Mouse (Mus musculus): Measurements from ENCODE around the gene Ecd. TPM values are rescaled to one million over a fixed set of nuclear protein-coding genes. Genes with fewer than 3 reads are reported as not detected.

The Ecd gene
- total and polyA plus RNA-seq, 3 experiments, result 61.4 to 105 (median 98.3) TPM

- TF ChIP-seq JUN (IDR thresholded peaks at IDR 0.05; ENCODE audit: insufficient read depth, low read depth, low read length) (no peak), RAD21 (IDR thresholded peaks at IDR 0.05; ENCODE audit: low read depth, low read length) (no peak), ELF1 (IDR thresholded peaks at IDR 0.05; ENCODE audit: low read depth, low read length) (peak; percentile 95), NELFE (IDR thresholded peaks at IDR 0.05; ENCODE audit: low read depth, low read length) (peak; percentile 94), CTCF (conservative IDR thresholded peaks at IDR 0.05 in 1 of 2, IDR thresholded peaks at IDR 0.05 in 1 of 2; ENCODE audit: low read depth in 2 of 2, low read length in 2 of 2) (peak in 1 of 2 experiments; percentile 84; a peak in 3 of 4 replicates), ETS1 (conservative IDR thresholded peaks at IDR 0.05; ENCODE audit: low read depth, low read length) (peak; percentile 23; the same call in 1 of the 2 replicates), TBP (conservative IDR thresholded peaks at IDR 0.05; ENCODE audit: low read depth, low read length) (peak; percentile 65; the same call in 1 of the 2 replicates), MYC (IDR thresholded peaks at IDR 0.05; ENCODE audit: low read depth, low read length) (peak; percentile 71), MXI1 (IDR thresholded peaks at IDR 0.05; ENCODE audit: low read depth, low read length) (peak; percentile 96), CHD2 (IDR thresholded peaks at IDR 0.05; ENCODE audit: low read length) (peak; percentile 14; the same call in 1 of the 2 replicates), TCF12 (IDR thresholded peaks at IDR 0.05; ENCODE audit: low read depth, low read length) (peak; percentile 76), ZKSCAN1 (IDR thresholded peaks at IDR 0.05; ENCODE audit: borderline replicate concordance, low read depth, low read length) (no peak), SMC3 (IDR thresholded peaks at IDR 0.05; ENCODE audit: low read depth, low read length) (peak; percentile 34), HCFC1 (IDR thresholded peaks at IDR 0.05; ENCODE audit: low read depth, low read length) (peak; percentile 84), JUND (conservative IDR thresholded peaks at IDR 0.05; ENCODE audit: low read depth, low read length) (no peak), MAZ (IDR thresholded peaks at IDR 0.05; ENCODE audit: low read depth, low read length) (0 out of 2 replicates have a peak, but pooled peaks have one; percentile 3), BHLHE40 (IDR thresholded peaks at IDR 0.05; ENCODE audit: low read depth, low read length) (peak; percentile 63; the same call in 1 of the 2 replicates), ZC3H11A (IDR thresholded peaks at IDR 0.05; ENCODE audit: low read depth, low read length) (no peak), GABPA (IDR thresholded peaks at IDR 0.05; ENCODE audit: insufficient replicate concordance, low read depth, low read length) (no peak), USF2 (conservative IDR thresholded peaks at IDR 0.05; ENCODE audit: low read depth, low read length) (no peak)
Measured at GRCm38 (mm10) chr14:20393205-20393913, 45.4 kb upstream of the Ecd start, which contains the start of gene Mrps16 (continued).

GRCm38 (mm10) chr14:20392326-20392725 lies 44.4 kb upstream of the Ecd start:
- H3K4me1 ChIP-seq (ENCODE audit: control insufficient read depth in 1 of 2, insufficient read depth in 2 of 2), result peaks cover 7 to 37% of the 10 kb centered on the region in 2 experiments; a peak in 3 of 4 replicates
- TF ChIP-seq JUND (conservative IDR thresholded peaks at IDR 0.05; ENCODE audit: low read depth, low read length) (no peak), ZNF384 (IDR thresholded peaks at IDR 0.05; ENCODE audit: low read depth, low read length) (no peak), USF2 (conservative IDR thresholded peaks at IDR 0.05; ENCODE audit: low read depth, low read length) (no peak), CTCF (conservative IDR thresholded peaks at IDR 0.05 in 1 of 2, IDR thresholded peaks at IDR 0.05 in 1 of 2; ENCODE audit: low read depth in 2 of 2, low read length in 2 of 2) (no peak), NRF1 (IDR thresholded peaks at IDR 0.05; ENCODE audit: low read depth, low read length) (no peak), SMC3 (IDR thresholded peaks at IDR 0.05; ENCODE audit: low read depth, low read length) (no peak), RCOR1 (conservative IDR thresholded peaks at IDR 0.05; ENCODE audit: low read depth, low read length) (no peak)
- peaks cover 27% of the 10 kb centered on the region for H3K79me2 ChIP-seq (replicated peaks; ENCODE audit: control insufficient read depth, extremely low read depth, insufficient read depth, poor library complexity, severe bottlenecking)
- in situ Hi-C loops (cut with MboI; ENCODE audit: low pct_ligation_motif_present, low pct_unique_long_range_greater_than_20kb, low sequenced_read_pairs) (loop anchor here (10.0 kb wide), 1 partner anchor 282 kb away; the partner anchor contains the start of gene Sec24c), dilution Hi-C loops (cut with MboI; ENCODE audit: extremely low pct_ligation_motif_present, extremely low pct_unique_long_range_greater_than_20kb, low sequenced_read_pairs) (no loop called here)
- H3K36me3 ChIP-seq (replicated peaks in 1 of 2; ENCODE audit: control insufficient read depth in 1 of 2, insufficient read depth in 1 of 2, low read length in 1 of 2), result peaks cover 21 to 31% of the 10 kb centered on the region in 2 experiments
- H3K27ac ChIP-seq (ENCODE audit: insufficient read depth, low read depth), result no peak overlapping the region
- H3K9me3 ChIP-seq (replicated peaks; ENCODE audit: low read length), result no peaks in the 10 kb centered on the region
- DNase-seq (ENCODE audit: extremely low read depth), result no peak
- no peaks in the 10 kb centered on the region for H3K27me3 ChIP-seq (replicated peaks)
- peak overlapping the region; percentile 77 for H3K9ac ChIP-seq (ENCODE audit: insufficient read depth, low read depth)
- peak overlapping the region; percentile 6 to 52 (median 37) for H3K4me3 ChIP-seq (replicated peaks in 1 of 3; ENCODE audit: low read depth in 2 of 3, low read length in 2 of 3, poor library complexity in 1 of 3)
- H3K4me2 ChIP-seq (ENCODE audit: insufficient read depth, low read depth, poor library complexity, severe bottlenecking), result peak overlapping the region; percentile 90

Measured in CH12.LX (cell line).